7 mouse cellular contexts compared by ENCODE assay signal in the genomic region with DNA sequence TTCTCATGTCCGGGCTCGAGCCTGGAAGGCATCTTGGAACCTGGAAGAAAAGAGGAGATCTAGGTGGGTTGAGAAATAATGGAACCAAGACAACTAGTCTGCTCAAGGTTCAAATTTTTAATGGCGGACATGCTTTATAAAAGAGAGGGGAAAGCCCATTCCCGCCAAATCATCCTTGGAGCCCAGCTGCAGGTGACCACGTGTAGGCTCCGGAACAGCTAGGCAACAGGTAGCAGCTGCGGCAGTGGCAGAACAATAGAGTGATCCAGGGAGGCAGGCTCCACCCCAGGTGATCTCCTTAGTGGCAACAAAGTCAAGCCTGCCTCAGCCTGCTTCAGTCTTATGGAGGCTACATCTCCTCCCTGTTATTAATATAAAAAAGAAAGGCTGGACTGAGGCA. TPM values are rescaled to one million over a fixed set of nuclear protein-coding genes. Genes with fewer than 3 reads are reported as not detected.
DNase-seq lines count a peak whose midpoint lies in the region; ATAC-seq and TF ChIP-seq lines count a peak whose summit lies in the region.
"Not testable (repeated sequence)": the region's sequence is repeated elsewhere in the genome, so short reads cannot be mapped to it uniquely, and the experiment has no call there.
"Had no signal": no experiment of that assay in that cellular context is flagged by ENCODE, and none has a peak within 500 bp of the region (broad histone marks: within the 10 kb centered on the region; RNA-seq: fewer than 3 reads in every experiment).

No protein-coding gene starts in this region.

- in situ Hi-C loops in ES-E14 (cut with MboI; ENCODE audit: low sequenced_read_pairs in 2 of 2, unreplicated experiment in 2 of 2) = not testable (repeated sequence)

- peaks cover 38% of the 10 kb centered on the region for H3K9me3 ChIP-seq in ES-Bruce4 (replicated peaks; ENCODE audit: control insufficient read depth, insufficient read depth, low read length, poor library complexity, severe bottlenecking)
- not testable (repeated sequence) for H3K9me3 ChIP-seq in ES-E14 (ENCODE audit: control insufficient read depth, insufficient read depth, low read depth, low read length); embryonic facial prominence, embryonic 10.5 days; stomach, postnatal 0 days (ENCODE audit: control insufficient read depth, low read length)

- H3K4me1 ChIP-seq in ES-Bruce4 (ENCODE audit: control insufficient read depth, insufficient read depth, low read length); ES-E14 (ENCODE audit: control insufficient read depth in 2 of 2, insufficient read depth in 2 of 2, low read length in 2 of 2, poor library complexity in 1 of 2); embryonic facial prominence, embryonic 10.5 days; stomach, postnatal 0 days (replicated peaks; ENCODE audit: control insufficient read depth, insufficient read depth): not testable (repeated sequence)

- not testable (repeated sequence) for H3K4me2 ChIP-seq in stomach, postnatal 0 days (replicated peaks; ENCODE audit: low read depth)

- 89% methylated on average over 7 of the region's 7 CpGs for WGBS in embryonic facial prominence, embryonic 10.5 days
- WGBS in stomach, postnatal 0 days = 90% methylated on average over 7 of the region's 7 CpGs

- not testable (repeated sequence) for H3K9ac ChIP-seq in ES-Bruce4 (ENCODE audit: low read depth, poor library complexity, severe bottlenecking); stomach, postnatal 0 days (ENCODE audit: low read length)
- H3K9ac ChIP-seq in ES-E14 (ENCODE audit: insufficient read depth, low read depth, low read length, poor library complexity, severe bottlenecking) = peak overlapping the region; percentile 57; the same call in 1 of the 2 replicates

- TF ChIP-seq POLR2A in ES-Bruce4 (IDR thresholded peaks at IDR 0.05; ENCODE audit: insufficient read depth, low read length) = not testable (repeated sequence)

- not testable (repeated sequence) for H3K27me3 ChIP-seq in ES-Bruce4 (ENCODE audit: control insufficient read depth, insufficient read depth, low read length, poor library complexity, severe bottlenecking); embryonic facial prominence, embryonic 10.5 days (replicated peaks; ENCODE audit: low read depth, poor library complexity, severe bottlenecking); stomach, postnatal 0 days (ENCODE audit: control insufficient read depth, insufficient read depth, low read length)

- not testable (repeated sequence) for TF ChIP-seq CTCF in ES-Bruce4 (IDR thresholded peaks at IDR 0.05; ENCODE audit: low read depth, low read length); stomach, postnatal 0 days (IDR thresholded peaks at IDR 0.05; ENCODE audit: low read depth)

- H3K4me3 ChIP-seq in ES-Bruce4 (ENCODE audit: low read depth, low read length); ES-E14 (ENCODE audit: insufficient read depth in 1 of 2, low read depth in 1 of 2, low read length in 2 of 2, poor library complexity in 1 of 2, severe bottlenecking in 1 of 2); embryonic facial prominence, embryonic 10.5 days; stomach, postnatal 0 days (ENCODE audit: low read depth, low read length): not testable (repeated sequence)

- H3K36me3 ChIP-seq in ES-Bruce4 (ENCODE audit: control insufficient read depth, insufficient read depth, low read length, poor library complexity, severe bottlenecking); ES-E14 (ENCODE audit: control insufficient read depth, insufficient read depth, low read length, poor library complexity, severe bottlenecking); embryonic facial prominence, embryonic 10.5 days (replicated peaks); stomach, postnatal 0 days (ENCODE audit: control insufficient read depth, insufficient read depth, low read length): not testable (repeated sequence)

- TF ChIP-seq EP300 in ES-Bruce4 (IDR thresholded peaks at IDR 0.05; ENCODE audit: insufficient read depth, low read depth, low read length) = 0 out of 2 replicates have a peak, but pooled peaks have one; percentile 55
- TF ChIP-seq EP300 in stomach, postnatal 0 days (optimal IDR thresholded peaks at IDR 0.05) = not testable (repeated sequence)

- DNase-seq in ES-E14 (ENCODE audit: low read depth, low spot score) = not testable (repeated sequence)
- DNase-seq in ZHBTc4 (ENCODE audit: low read depth, low spot score) = peak; percentile 57
- DNase-seq in embryonic facial prominence, embryonic 10.5 days (ENCODE audit: low spot score) = peak; percentile 2
- peak; percentile 1 for DNase-seq in stomach, postnatal 0 days (ENCODE audit: low spot score)

- not testable (repeated sequence) for ATAC-seq in stomach, postnatal 0 days (ENCODE audit: low FRiP score, low TSS enrichment)

- H3K27ac ChIP-seq in ES-Bruce4 (ENCODE audit: insufficient read depth, low read length) = peak overlapping the region; percentile 92
- H3K27ac ChIP-seq in ES-E14 (ENCODE audit: insufficient read depth, low read depth, low read length, poor library complexity, severe bottlenecking) = peak overlapping the region; percentile 98
- H3K27ac ChIP-seq in embryonic facial prominence, embryonic 10.5 days (replicated peaks); stomach, postnatal 0 days (replicated peaks): not testable (repeated sequence)

RNA-seq across cellular contexts. Expression of a gene that starts 30.0 kb away (rescaled TPM):
- 1.4 and 2.0 TPM in 2 replicates for polyA plus RNA-seq in ES-Bruce4 (2011; ENCODE audit: insufficient read depth, insufficient read length, low read depth, missing spikeins)
- total RNA-seq in ES-E14 (2012; rRNA removed) = 11.8 and 13.8 TPM in 2 replicates
- polyA plus RNA-seq in embryonic facial prominence, embryonic 10.5 days (2016; fragmentation: Nextera tagmentation; extraction: Ambion mirVana) = 1.1 and 2.0 TPM in 2 replicates
- 8.5 and 10.2 TPM in 2 replicates for polyA plus RNA-seq in stomach, postnatal 0 days (2015; fragmentation: Nextera tagmentation; extraction: Ambion mirVana)
- total RNA-seq: MEL had no signal
- polyA plus RNA-seq: G1E had no signal
